ENCODE assay signal across 9 mouse cellular contexts in the genomic region with DNA sequence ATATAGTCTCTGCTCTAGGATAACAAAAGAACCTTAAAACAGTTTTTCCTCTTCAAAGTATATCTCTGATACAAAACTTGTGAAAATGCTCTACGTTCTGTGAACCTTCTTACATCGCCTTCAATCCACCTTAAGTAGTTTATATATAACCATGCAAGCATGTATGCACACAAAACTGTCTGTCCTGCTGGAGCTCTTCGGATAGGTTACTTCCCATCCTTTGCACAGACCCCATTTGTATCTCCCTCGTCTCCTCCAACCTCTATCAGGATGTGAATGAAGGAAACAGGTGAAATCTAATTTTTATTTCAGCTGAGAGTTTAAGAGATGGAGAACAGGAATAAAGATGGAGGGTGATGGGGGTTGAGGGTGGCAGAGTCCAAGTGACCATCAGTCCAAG. TPM values are rescaled to one million over a fixed set of nuclear protein-coding genes. Genes with fewer than 3 reads are reported as not detected.
DNase-seq lines count a peak whose midpoint lies in the region; ATAC-seq and TF ChIP-seq lines count a peak whose summit lies in the region.
"Had no signal": no experiment of that assay in that cellular context is flagged by ENCODE, and none has a peak within 500 bp of the region (broad histone marks: within the 10 kb centered on the region; RNA-seq: fewer than 3 reads in every experiment).

No protein-coding gene starts in this region.

- WGBS in lung, embryonic 16.5 days: 36% methylated on average over 4 of the region's 4 CpGs
- WGBS in forebrain, embryonic 14.5 days: 53% methylated on average over 4 of the region's 4 CpGs
- WGBS in limb, embryonic 14.5 days: 46% methylated on average over 4 of the region's 4 CpGs
- WGBS in stomach, embryonic 14.5 days: 44% methylated on average over 4 of the region's 4 CpGs

- DNase-seq in lung, postnatal 14 days: no peak
- DNase-seq in forebrain, embryonic 14.5 days (ENCODE audit: low spot score): no peak
- DNase-seq in limb, embryonic 14.5 days (ENCODE audit: low spot score): no peak
- DNase-seq in layer of hippocampus, adult 18-20 months (ENCODE audit: low spot score in 2 of 2): no peak

- H3K36me3 ChIP-seq in lung, embryonic 16.5 days (ENCODE audit: control insufficient read depth, insufficient read depth, low read length): peaks cover 9% of the 10 kb centered on the region
- peaks cover 10% of the 10 kb centered on the region; the same call in 1 of the 2 replicates for H3K36me3 ChIP-seq in forebrain, embryonic 14.5 days (ENCODE audit: control insufficient read depth, insufficient read depth, low read length)
- peaks cover 20% of the 10 kb centered on the region for H3K36me3 ChIP-seq in limb, embryonic 14.5 days (ENCODE audit: control insufficient read depth, insufficient read depth, low read length)
- peaks cover 7% of the 10 kb centered on the region for H3K36me3 ChIP-seq in stomach, embryonic 14.5 days (ENCODE audit: control insufficient read depth, insufficient read depth, low read length)

- H3K4me1 ChIP-seq in lung, embryonic 16.5 days (replicated peaks; ENCODE audit: control insufficient read depth, insufficient read depth, low read length): peaks cover 7% of the 10 kb centered on the region; the same call in 1 of the 2 replicates
- H3K4me1 ChIP-seq in forebrain, embryonic 14.5 days (ENCODE audit: control insufficient read depth, insufficient read depth, low read length): peaks cover 6% of the 10 kb centered on the region; the same call in 1 of the 2 replicates
- H3K4me1 ChIP-seq in limb, embryonic 14.5 days (ENCODE audit: control insufficient read depth, insufficient read depth, low read length): peaks cover 6% of the 10 kb centered on the region
- H3K4me1 ChIP-seq in stomach, embryonic 14.5 days (ENCODE audit: control insufficient read depth, insufficient read depth, low read length): peaks cover 5% of the 10 kb centered on the region

- H3K9me3 ChIP-seq in lung, embryonic 16.5 days (ENCODE audit: control insufficient read depth, low read length): no peaks in the 10 kb centered on the region
- no peaks in the 10 kb centered on the region for H3K9me3 ChIP-seq in forebrain, embryonic 14.5 days (replicated peaks; ENCODE audit: control insufficient read depth, low read length)
- no peaks in the 10 kb centered on the region for H3K9me3 ChIP-seq in limb, embryonic 14.5 days (ENCODE audit: control insufficient read depth, low read length)
- no peaks in the 10 kb centered on the region for H3K9me3 ChIP-seq in stomach, embryonic 14.5 days (ENCODE audit: control insufficient read depth, low read depth, low read length)

- no peak for TF ChIP-seq POLR2A in limb, embryonic 14.5 days (IDR thresholded peaks at IDR 0.05; ENCODE audit: borderline replicate concordance, extremely low read depth, insufficient read depth, insufficient read length)

- H3K27me3 ChIP-seq in lung, embryonic 16.5 days (ENCODE audit: control insufficient read depth, insufficient read depth, low read depth, low read length): no peaks in the 10 kb centered on the region
- H3K27me3 ChIP-seq in forebrain, embryonic 14.5 days (replicated peaks; ENCODE audit: control insufficient read depth, insufficient read depth, low read length): no peaks in the 10 kb centered on the region
- no peaks in the 10 kb centered on the region for H3K27me3 ChIP-seq in limb, embryonic 14.5 days (ENCODE audit: control insufficient read depth, insufficient read depth, low read length)
- H3K27me3 ChIP-seq in stomach, embryonic 14.5 days (ENCODE audit: control insufficient read depth, insufficient read depth, low read length): no peaks in the 10 kb centered on the region

- peak overlapping the region; percentile 60 for H3K4me3 ChIP-seq in lung, embryonic 16.5 days (ENCODE audit: low read length)
- H3K4me3 ChIP-seq in forebrain, embryonic 14.5 days (ENCODE audit: low read depth, low read length): peak overlapping the region; percentile 60
- H3K4me3 ChIP-seq in limb, embryonic 14.5 days (replicated peaks; ENCODE audit: low read length): peak overlapping the region; percentile 60
- peak overlapping the region; percentile 64 for H3K4me3 ChIP-seq in stomach, embryonic 14.5 days (ENCODE audit: low read depth, low read length)

- no peak for ATAC-seq in lung, embryonic 16.5 days (ENCODE audit: low read depth)
- ATAC-seq in forebrain, embryonic 14.5 days: 0 out of 2 replicates have a peak, but pooled peaks have one; percentile 35
- 0 out of 2 replicates have a peak, but pooled peaks have one; percentile 10 for ATAC-seq in limb, embryonic 14.5 days (ENCODE audit: low FRiP score, low read depth)
- no peak for ATAC-seq in stomach, embryonic 14.5 days (ENCODE audit: insufficient number of reproducible peaks, insufficient read depth, low FRiP score, low read depth)
- ATAC-seq in CD4-positive, CD25-positive, alpha-beta regulatory T cell, adult 4 months: no peak
- no peak for ATAC-seq in monocyte, adult 5-6 weeks (replicated peaks; ENCODE audit: insufficient number of reproducible peaks, low FRiP score, low TSS enrichment, poor library complexity, severe bottlenecking)

- H3K9ac ChIP-seq in lung, embryonic 16.5 days (ENCODE audit: low read length): peak overlapping the region; percentile 86
- H3K9ac ChIP-seq in forebrain, embryonic 14.5 days (ENCODE audit: low read length): peak overlapping the region; percentile 90
- H3K9ac ChIP-seq in limb, embryonic 14.5 days (ENCODE audit: low read depth, low read length, severe bottlenecking): peak overlapping the region; percentile 95
- H3K9ac ChIP-seq in stomach, embryonic 14.5 days (replicated peaks; ENCODE audit: low read depth, low read length): peak overlapping the region; percentile 79; the same call in 1 of the 2 replicates

- peak overlapping the region; percentile 61 for H3K4me2 ChIP-seq in lung, embryonic 16.5 days (ENCODE audit: low read depth, low read length)
- H3K4me2 ChIP-seq in forebrain, embryonic 14.5 days (ENCODE audit: low read length): peak overlapping the region; percentile 64
- peak overlapping the region; percentile 58 for H3K4me2 ChIP-seq in limb, embryonic 14.5 days (replicated peaks; ENCODE audit: low read depth, low read length, severe bottlenecking)
- peak overlapping the region; percentile 55 for H3K4me2 ChIP-seq in stomach, embryonic 14.5 days (replicated peaks; ENCODE audit: low read depth, low read length)

- H3K27ac ChIP-seq in lung, embryonic 16.5 days (ENCODE audit: low read length): no peak overlapping the region
- H3K27ac ChIP-seq in forebrain, embryonic 14.5 days (ENCODE audit: low read depth, low read length): no peak overlapping the region
- peak overlapping the region; percentile 95; the same call in 1 of the 2 replicates for H3K27ac ChIP-seq in limb, embryonic 14.5 days (replicated peaks; ENCODE audit: low read depth, low read length)
- peak overlapping the region; percentile 27; the same call in 1 of the 2 replicates for H3K27ac ChIP-seq in stomach, embryonic 14.5 days (ENCODE audit: low read length)

RNA-seq across cellular contexts. Expression of gene Usp40, which starts 0.4 kb away (rescaled TPM):
- polyA plus RNA-seq in lung, embryonic 16.5 days (2015; fragmentation: Nextera tagmentation; extraction: Ambion mirVana): 35.4 and 36.3 TPM in 2 replicates
- 16.4 and 18.5 TPM in 2 replicates for polyA plus RNA-seq in forebrain, embryonic 14.5 days (2014; fragmentation: Nextera tagmentation; extraction: Ambion mirVana)
- 33.2 and 35.2 TPM in 2 replicates for polyA plus RNA-seq in limb, embryonic 14.5 days (2012; rRNA removed)
- 36.2 and 44.1 TPM in 2 replicates for polyA plus RNA-seq in limb, embryonic 14.5 days (2014; fragmentation: Nextera tagmentation; extraction: Ambion mirVana)
- polyA plus RNA-seq in stomach, embryonic 14.5 days (2014; fragmentation: Nextera tagmentation; extraction: Ambion mirVana): 41.9 and 43.9 TPM in 2 replicates
- polyA plus RNA-seq in CD4-positive, CD25-positive, alpha-beta regulatory T cell, adult 4 months (2017; shearing (Covaris generic)): 10 to 100 TPM; 24.5 to 28.5 TPM
- total RNA-seq in layer of hippocampus, adult 18-20 months (2021): 10 to 100 TPM; 18.4 to 19.8 TPM
- 14.8 to 34.3 TPM (median 18.1 TPM) in 3 replicates for total RNA-seq in monocyte, adult 5-6 weeks (2017)

RNA-seq across cellular contexts. Expression of gene Ugt1a10, which starts 46.5 kb away (rescaled TPM):
- polyA plus RNA-seq in lung, embryonic 16.5 days (2015; fragmentation: Nextera tagmentation; extraction: Ambion mirVana): not detected in 2 replicates
- not detected in 2 replicates for polyA plus RNA-seq in forebrain, embryonic 14.5 days (2014; fragmentation: Nextera tagmentation; extraction: Ambion mirVana)
- not detected in 2 replicates for polyA plus RNA-seq in limb, embryonic 14.5 days (2012; rRNA removed)
- not detected in 2 replicates for polyA plus RNA-seq in limb, embryonic 14.5 days (2014; fragmentation: Nextera tagmentation; extraction: Ambion mirVana)
- not detected in 2 replicates for polyA plus RNA-seq in stomach, embryonic 14.5 days (2014; fragmentation: Nextera tagmentation; extraction: Ambion mirVana)
- polyA plus RNA-seq in CD4-positive, CD25-positive, alpha-beta regulatory T cell, adult 4 months (2017; shearing (Covaris generic)): not detected
- not detected for total RNA-seq in layer of hippocampus, adult 18-20 months (2021)
- 1.2 TPM in 1 of 3 replicates, not detected in the others for total RNA-seq in monocyte, adult 5-6 weeks (2017)
- polyA plus RNA-seq: brain, embryonic 14.5 days had no signal

Comparison
In these comparisons a context has a peak if more than half of its experiments do, and no peak if none do; other contexts are left out.
1. ATAC-seq: peak in forebrain, embryonic 14.5 days (single experiment) and limb, embryonic 14.5 days (single experiment); none in lung, embryonic 16.5 days (single experiment), stomach, embryonic 14.5 days (single experiment), CD4-positive, CD25-positive, alpha-beta regulatory T cell, adult 4 months (single experiment) and monocyte, adult 5-6 weeks (single experiment).
2. H3K27ac ChIP-seq: peak in limb, embryonic 14.5 days (single experiment) and stomach, embryonic 14.5 days (single experiment); none in lung, embryonic 16.5 days (single experiment) and forebrain, embryonic 14.5 days (single experiment).
3. Peak in every context shown above with its lines, with median percentiles within 50 percentile points of each other: H3K4me2 ChIP-seq, H3K4me3 ChIP-seq and H3K9ac ChIP-seq.